Mouse (Mus musculus) thymus, adult 2 months (tissue): ENCODE results near the gene Ankra2.

Source experiments
- CTCF ChIP-seq: fragments of 200-500 bp; IDR thresholded peaks from 2 replicates; pipeline ENCODE4 v1.5.1; 2012; ENCODE audit warnings: mild to moderate bottlenecking, control low read depth, low read length, moderate library complexity, borderline replicate concordance; ENCODE audit not compliant: control insufficient read depth, poor library complexity, insufficient read depth; ENCODE audit errors: extremely low read depth
- POLR2A ChIP-seq: fragments of 200-500 bp; IDR thresholded peaks from 2 replicates; pipeline ENCODE4 v1.6.1; 2012; ENCODE audit warnings: mild to moderate bottlenecking, low read length, control low read depth, moderate library complexity; ENCODE audit not compliant: control insufficient read depth, poor library complexity, insufficient read depth; ENCODE audit errors: extremely low read depth

- TF ChIP-seq CTCF (no peak), POLR2A (no peak)
Measured at GRCm38 (mm10) chr13:98313631-98314030, 50.8 kb downstream of the Ankra2 start.
